Mouse (Mus musculus) gastrocnemius, postnatal 14 days (tissue): Measurements from ENCODE around the gene Gm14408. TPM values are rescaled to one million over a fixed set of nuclear protein-coding genes. Genes with fewer than 3 reads are reported as not detected.
"Not testable (repeated sequence)": the region's sequence is repeated elsewhere in the genome, so short reads cannot be mapped to it uniquely, and the experiment has no call there.

Source experiments
- DNase-seq: peaks from one replicate; pipeline ENCODE4 v3.0.0; 2021; ENCODE audit warnings: mixed read lengths
- intact Hi-C: fragments of 180-260 bp; cut with DNase I; formaldehyde crosslinking; loops from one replicate; pipeline ENCODE4 v1.15.1; 2025; ENCODE audit warnings: low total_unique reads
- long read RNA-seq, 2 experiments: library from polyadenylated mRNA; stranded (forward); transcript quantifications; one replicate each; pipeline ENCODE4 v2.0.0; 2021
- total RNA-seq, 2 experiments: library from RNA; stranded (reverse); gene quantifications; 2 replicates each; pipeline ENCODE4 v1.2.3; 2021

Gene Gm14408
- total RNA-seq: not detected
- long read RNA-seq, experiment 1: 0 reads
- long read RNA-seq, experiment 2: 0 reads

DNA sequence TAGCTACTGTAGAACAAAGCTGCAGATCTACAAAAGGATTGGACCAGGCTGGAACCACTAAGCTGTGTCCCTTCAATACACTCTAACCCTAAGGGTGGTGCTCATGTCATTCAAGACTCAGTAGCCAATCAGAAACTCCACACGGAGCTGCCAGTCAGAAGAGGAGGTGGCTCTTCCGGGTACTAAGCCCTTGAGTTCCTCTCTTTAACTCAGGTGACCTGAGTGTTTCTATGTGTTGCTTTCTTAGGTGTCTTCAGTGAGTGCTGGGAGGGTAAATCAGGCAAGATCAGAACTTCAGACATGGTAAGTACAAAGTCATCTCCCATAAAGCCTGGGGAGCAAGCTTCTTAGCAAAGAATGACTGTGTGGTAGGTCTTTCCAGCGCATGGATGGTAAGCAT, at the start of gene Gm14408:
TSS of gene Gm14408 (plus strand) at position 301 of the 400 bp plus-strand sequence.
- intact Hi-C loops, DNase-seq: not testable (repeated sequence)

DNA sequence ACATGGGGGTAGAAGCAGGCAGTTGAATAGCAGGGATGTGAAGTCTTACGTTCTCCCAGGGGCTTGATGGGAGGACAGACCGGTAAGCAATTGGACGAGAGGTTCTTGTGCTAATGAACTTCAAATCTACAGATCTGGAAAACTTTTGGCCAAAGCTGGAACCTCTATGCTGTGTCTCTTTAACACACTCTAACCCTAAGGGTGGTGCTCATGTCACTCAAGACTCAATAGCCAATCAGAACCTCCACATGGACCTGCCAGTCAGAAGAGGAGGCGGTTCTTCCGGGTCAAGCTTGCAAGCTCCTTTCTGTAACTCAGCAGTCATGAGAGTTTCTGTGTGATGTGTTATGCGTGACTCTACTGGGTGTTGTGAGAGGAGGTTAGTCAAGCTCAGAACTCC, 32.6 kb upstream of the Gm14408 start, which contains the start of gene Gm14295:
TSS of gene Gm14295 (plus strand) at position 301 of the 400 bp plus-strand sequence.
- intact Hi-C loops: not testable (repeated sequence)

DNA sequence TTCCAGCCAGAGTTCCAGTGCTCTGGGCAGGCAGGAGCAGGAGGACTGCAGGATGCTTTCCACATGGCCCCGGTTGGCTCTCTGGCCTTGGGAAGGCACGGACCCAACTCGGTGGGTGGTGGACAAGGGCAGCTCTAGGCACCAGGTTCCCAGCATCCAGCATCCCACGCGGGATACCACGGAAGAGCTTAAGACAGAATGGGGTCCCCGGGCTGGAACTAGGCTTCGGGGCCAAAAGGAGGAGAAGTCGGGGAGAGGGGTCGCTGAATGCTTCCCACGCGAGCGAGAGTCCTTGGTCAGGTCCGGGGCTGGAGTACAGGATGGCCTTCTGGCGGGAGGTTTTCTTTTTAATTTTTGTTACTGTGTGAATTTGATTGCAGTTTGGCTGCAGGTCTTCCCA, 32.2 kb upstream of the Gm14408 start:
- DNase-seq, intact Hi-C loops: not testable (repeated sequence)

More for the DNA sequence above, 32.6 kb upstream of the Gm14408 start, which contains the start of gene Gm14295:
- not testable (repeated sequence) for DNase-seq

Other genes starting within 250 kb of the Gm14408 start
- 1 to 10 TPM; 1.0 to 1.8 TPM for gene Gm14308, start 194.8 kb upstream of the Gm14408 start, total RNA-seq
- 1 to 10 TPM; 7.5 to 8.5 TPM for gene Zfp973, start 160.6 kb upstream of the Gm14408 start, total RNA-seq
- 1 to 10 TPM; 5.7 to 6.2 TPM for gene Gm14305, start 122.8 kb upstream of the Gm14408 start, total RNA-seq
- 1 to 10 TPM; 4.8 to 6.0 TPM for gene Gm14295, start 32.5 kb upstream of the Gm14408 start, total RNA-seq
- 1 to 10 TPM; 1.6 to 2.7 TPM for gene Gm14296, start 96.7 kb downstream of the Gm14408 start, total RNA-seq
- 10 to 100 TPM; 13.8 to 15.2 TPM for gene Gm14419, start 169.8 kb downstream of the Gm14408 start, total RNA-seq
- under 1 TPM in 1 of 2 experiments, not detected in 1; 0.42 TPM for gene Gm14401, start 243.2 kb downstream of the Gm14408 start, total RNA-seq